Mouse (Mus musculus): ENCODE data around the gene Ptprg. TPM values are rescaled to one million over a fixed set of nuclear protein-coding genes. Genes with fewer than 3 reads are reported as not detected.
A peak's percentile ranks its signal among the peaks of the same experiment; 100 is the strongest.

Ptprg gene
- polyA plus RNA-seq, 1 experiment from 2014 or later = 16.4 TPM

DNA sequence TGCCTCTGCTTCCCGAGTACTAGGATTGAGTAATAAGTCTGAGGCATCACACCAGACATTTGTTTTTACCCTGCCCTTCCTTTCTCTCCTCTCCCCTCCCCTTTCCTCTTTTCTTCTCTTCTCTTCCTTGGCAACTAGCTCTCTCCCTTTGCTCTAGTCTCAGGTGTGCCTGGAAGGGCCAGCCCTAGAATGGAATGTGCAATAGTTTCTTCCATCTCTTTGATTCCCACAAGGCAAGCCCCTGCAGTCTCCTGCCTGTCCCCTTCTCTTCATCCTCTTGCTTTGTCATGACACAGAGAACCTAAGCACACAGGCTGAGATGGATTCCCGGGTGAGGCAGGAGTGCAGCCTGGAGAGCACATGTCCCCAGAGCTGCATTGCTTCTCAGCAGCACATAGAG, 512.4 kb downstream of the Ptprg start:
- no peak overlapping the region for H3K9ac ChIP-seq
- no peaks in the 10 kb centered on the region for H3K27me3 ChIP-seq
- H3K9me3 ChIP-seq (replicated peaks) = no peaks in the 10 kb centered on the region
- H3K4me3 ChIP-seq = no peak overlapping the region
- no peak overlapping the region for H3K4me2 ChIP-seq
- 0 out of 2 replicates have a peak, but pooled peaks cover 4% of the 10 kb centered on the region for H3K4me1 ChIP-seq (replicated peaks)
- H3K36me3 ChIP-seq = no peaks in the 10 kb centered on the region
- no peak for ATAC-seq (replicated peaks; ENCODE audit: insufficient number of reproducible peaks, insufficient read depth, low FRiP score, low read depth)
- WGBS = 71% methylated on average over 2 of the region's 2 CpGs
- no peak overlapping the region for H3K27ac ChIP-seq

DNA sequence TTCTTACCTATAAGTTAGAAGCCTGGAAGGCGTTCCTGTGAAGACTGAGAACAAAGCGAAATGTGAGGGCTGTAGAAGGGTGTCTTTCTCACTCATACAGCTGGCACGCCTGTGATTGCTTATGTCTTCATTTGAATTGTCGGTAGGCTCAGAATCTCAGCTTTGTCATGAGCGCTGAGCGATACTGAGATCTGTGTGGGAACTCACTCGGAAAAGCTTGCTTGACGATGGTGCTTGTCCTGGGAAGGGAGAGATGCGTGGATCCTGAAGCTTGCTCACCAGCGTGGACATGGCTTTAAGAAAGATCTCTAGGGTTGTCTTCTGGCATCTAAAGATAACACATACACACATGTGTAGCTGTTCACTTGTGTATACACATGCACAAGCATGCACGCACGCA, 516.4 kb downstream of the Ptprg start:
- Histone ChIP-seq H3K36me3 (no peaks in the 10 kb centered on the region), H3K4me2 (no peak overlapping the region), H3K27me3 (no peaks in the 10 kb centered on the region), H3K9ac (no peak overlapping the region), H3K4me3 (no peak overlapping the region), H3K27ac (no peak overlapping the region), H3K4me1 (replicated peaks) (0 out of 2 replicates have a peak, but pooled peaks cover 5% of the 10 kb centered on the region), H3K9me3 (replicated peaks) (no peaks in the 10 kb centered on the region)
- ATAC-seq (replicated peaks; ENCODE audit: insufficient number of reproducible peaks, insufficient read depth, low FRiP score, low read depth) = no peak
- WGBS = 93% methylated on average over 12 of the region's 12 CpGs

DNA sequence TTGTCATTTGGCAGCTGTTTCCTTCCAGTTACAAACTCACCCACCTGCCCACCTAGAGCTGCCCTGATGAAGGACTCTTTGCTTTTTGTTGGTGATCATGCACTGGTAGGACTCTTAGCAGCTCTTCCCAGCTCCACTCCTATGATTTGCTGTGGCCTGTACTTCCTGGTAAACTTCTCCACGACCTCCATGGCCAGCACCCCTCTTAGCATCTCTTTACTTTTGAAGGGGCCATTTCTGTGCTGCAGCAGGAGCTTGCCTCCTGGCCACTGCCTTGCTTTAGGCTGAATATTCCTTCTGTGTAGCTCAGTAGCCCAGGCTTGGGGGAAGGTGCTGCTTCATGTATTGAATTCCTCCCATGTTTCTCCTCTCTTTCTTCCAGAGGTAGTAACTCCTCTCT, 517.0 kb downstream of the Ptprg start:
- Histone ChIP-seq H3K4me2 (no peak overlapping the region), H3K9me3 (replicated peaks) (no peaks in the 10 kb centered on the region), H3K27me3 (no peaks in the 10 kb centered on the region), H3K4me3 (no peak overlapping the region), H3K27ac (no peak overlapping the region), H3K4me1 (replicated peaks) (0 out of 2 replicates have a peak, but pooled peaks cover 5% of the 10 kb centered on the region), H3K9ac (no peak overlapping the region), H3K36me3 (no peaks in the 10 kb centered on the region)
- no peak for ATAC-seq (replicated peaks; ENCODE audit: insufficient number of reproducible peaks, insufficient read depth, low FRiP score, low read depth)
- 37% methylated on average over 1 of the region's 1 CpGs for WGBS

DNA sequence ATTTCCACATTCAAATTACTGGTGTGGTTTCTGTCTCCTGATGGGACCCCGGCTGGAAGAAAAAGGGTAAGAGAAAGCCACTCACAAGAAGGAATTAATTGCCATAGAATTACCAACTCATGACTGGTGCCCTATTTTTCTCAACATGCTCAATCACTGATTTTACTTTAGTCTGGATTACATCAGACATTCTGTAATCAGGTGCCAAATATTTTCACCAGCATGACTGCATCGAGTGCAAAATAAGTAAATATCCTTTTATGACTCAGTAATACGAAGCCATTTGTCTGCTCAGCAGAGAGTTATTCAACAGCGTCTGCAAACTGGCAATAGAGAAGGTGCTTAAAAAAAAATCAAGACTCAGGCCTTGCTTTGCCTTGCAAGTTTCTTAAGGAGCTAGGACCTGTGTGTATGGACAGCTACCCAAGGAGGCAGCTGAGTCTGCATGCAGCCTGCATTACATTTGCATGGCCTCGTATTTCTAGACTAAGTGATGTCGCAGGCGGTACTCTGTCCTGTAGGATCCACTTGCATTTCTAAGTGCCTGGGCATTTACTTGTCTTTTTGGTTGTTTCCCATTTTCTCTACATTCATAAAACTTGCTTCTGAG, 517.6 kb downstream of the Ptprg start:
- no peak for ATAC-seq (replicated peaks; ENCODE audit: insufficient number of reproducible peaks, insufficient read depth, low FRiP score, low read depth)
- Histone ChIP-seq H3K27me3 (no peaks in the 10 kb centered on the region), H3K4me2 (no peak overlapping the region), H3K4me3 (no peak overlapping the region), H3K9ac (no peak overlapping the region), H3K4me1 (replicated peaks) (0 out of 2 replicates have a peak, but pooled peaks cover 5% of the 10 kb centered on the region), H3K27ac (no peak overlapping the region), H3K9me3 (replicated peaks) (no peaks in the 10 kb centered on the region), H3K36me3 (no peaks in the 10 kb centered on the region)
- 59% methylated on average over 7 of the region's 7 CpGs for WGBS

DNA sequence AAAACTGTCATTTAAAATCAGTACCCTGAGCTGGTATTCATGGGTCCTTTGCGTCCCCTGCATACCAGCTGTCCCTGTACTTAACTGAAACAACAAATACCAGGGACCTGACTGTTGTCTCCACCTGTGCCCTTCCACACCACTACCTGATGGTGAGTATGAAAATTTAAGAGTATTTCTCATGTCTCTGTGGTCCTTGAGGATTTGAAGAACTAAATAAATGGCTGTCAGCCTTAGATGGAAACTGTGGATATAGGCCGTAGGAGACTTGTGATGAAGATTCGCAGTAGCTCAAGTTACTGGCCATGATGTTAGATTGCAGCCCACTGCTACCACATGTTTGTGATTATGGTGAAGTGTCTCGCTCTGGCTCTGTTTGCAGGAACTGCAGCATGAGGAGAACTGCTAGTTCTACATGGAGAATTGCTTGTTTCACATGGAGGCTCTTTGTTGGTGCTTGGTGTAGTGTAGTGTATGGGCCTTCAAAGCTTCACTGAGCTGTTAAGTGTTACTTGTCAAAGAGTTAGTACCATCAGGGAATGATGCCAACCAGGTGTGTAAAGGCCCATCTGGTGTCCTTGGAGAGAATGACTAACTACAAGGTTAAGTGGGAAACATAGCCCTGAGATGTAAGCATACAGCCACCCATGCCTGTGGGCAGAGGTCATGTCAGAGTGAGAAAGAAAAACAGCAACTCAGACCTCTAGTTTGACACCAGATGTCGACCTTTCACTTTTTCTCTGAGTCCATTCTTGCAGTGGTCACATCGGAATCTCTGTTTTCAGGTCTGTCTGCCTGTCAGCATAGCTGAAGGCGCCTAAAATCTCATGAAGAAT, 518.9 kb downstream of the Ptprg start:
- H3K4me1 ChIP-seq (replicated peaks) = peaks cover 14% of the 10 kb centered on the region
- no peaks in the 10 kb centered on the region for H3K36me3 ChIP-seq
- no peak overlapping the region for H3K4me3 ChIP-seq
- H3K9ac ChIP-seq = no peak overlapping the region
- H3K27ac ChIP-seq = no peak overlapping the region
- H3K27me3 ChIP-seq = no peaks in the 10 kb centered on the region
- WGBS = 81% methylated on average over 7 of the region's 7 CpGs
- no peak for ATAC-seq (replicated peaks; ENCODE audit: insufficient number of reproducible peaks, insufficient read depth, low FRiP score, low read depth)
- no peak overlapping the region for H3K4me2 ChIP-seq
- no peaks in the 10 kb centered on the region for H3K9me3 ChIP-seq (replicated peaks)

DNA sequence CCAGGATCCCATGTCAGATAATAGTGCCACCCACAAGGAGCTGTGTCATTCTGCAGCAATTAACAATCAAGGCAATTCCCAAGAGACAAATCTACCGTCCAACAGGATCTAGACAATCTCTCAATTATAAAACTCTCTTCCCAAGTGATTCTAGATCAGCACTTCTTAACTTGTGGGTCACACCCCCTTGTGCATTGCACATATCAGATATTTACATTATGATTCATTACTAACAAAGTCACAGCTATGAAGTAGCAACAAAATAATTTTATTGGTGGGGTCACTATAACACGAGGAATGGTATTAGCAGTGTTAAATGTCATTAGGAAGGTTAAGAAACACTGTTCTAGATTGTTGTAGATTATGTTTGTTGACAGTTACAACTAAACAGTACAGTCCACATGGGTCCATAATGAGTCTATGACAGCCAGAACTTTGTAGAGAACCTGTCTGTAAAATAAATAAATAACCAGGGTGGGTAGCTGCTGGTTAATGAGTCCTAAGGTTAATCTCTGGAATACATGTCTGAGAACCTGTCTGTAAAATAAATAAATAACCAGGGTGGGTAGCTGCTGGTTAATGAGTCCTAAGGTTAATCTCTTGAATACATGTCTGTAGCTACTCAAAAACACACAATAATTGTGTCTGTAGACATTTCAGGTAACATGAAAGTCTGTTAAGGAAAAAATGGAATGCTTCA, 520.2 kb downstream of the Ptprg start:
- H3K9me3 ChIP-seq (replicated peaks) = no peaks in the 10 kb centered on the region
- 78% methylated on average over 2 of the region's 2 CpGs for WGBS

DNA sequence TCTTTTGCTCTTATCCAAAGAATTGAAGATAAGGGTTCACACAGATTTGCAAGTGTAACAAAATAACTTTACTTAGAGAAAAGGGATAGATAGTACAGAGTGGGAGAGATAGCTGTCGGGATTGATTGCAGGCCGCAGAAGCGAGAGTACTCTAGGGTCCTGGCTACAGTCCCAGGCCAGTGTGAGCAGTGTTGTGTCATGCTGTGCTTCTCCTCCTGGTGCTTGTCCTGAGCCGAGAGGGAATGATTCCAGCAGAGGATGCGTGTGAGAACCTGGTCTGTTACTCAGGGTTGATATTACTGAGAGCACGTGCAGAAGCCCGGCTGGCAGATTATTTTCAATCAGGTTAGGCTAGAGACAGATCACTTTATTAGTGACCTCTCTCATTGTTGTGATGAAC, 523.9 kb downstream of the Ptprg start:
- H3K27ac ChIP-seq = peak overlapping the region; percentile 53
- H3K9ac ChIP-seq = no peak overlapping the region
- H3K9me3 ChIP-seq (replicated peaks) = no peaks in the 10 kb centered on the region
- H3K4me3 ChIP-seq = no peak overlapping the region
- peaks cover 14% of the 10 kb centered on the region for H3K4me1 ChIP-seq (replicated peaks)
- ATAC-seq (replicated peaks; ENCODE audit: insufficient number of reproducible peaks, insufficient read depth, low FRiP score, low read depth) = peak; percentile 78
- 31% methylated on average over 7 of the region's 7 CpGs for WGBS
- no peaks in the 10 kb centered on the region for H3K27me3 ChIP-seq
- no peak overlapping the region for H3K4me2 ChIP-seq
- H3K36me3 ChIP-seq = no peaks in the 10 kb centered on the region

More for the DNA sequence above, 520.2 kb downstream of the Ptprg start:
- H3K4me3 ChIP-seq = no peak overlapping the region
- peaks cover 19% of the 10 kb centered on the region for H3K4me1 ChIP-seq (replicated peaks)
- no peak overlapping the region for H3K9ac ChIP-seq
- no peak overlapping the region for H3K4me2 ChIP-seq
- H3K27me3 ChIP-seq = no peaks in the 10 kb centered on the region
- no peak for ATAC-seq (replicated peaks; ENCODE audit: insufficient number of reproducible peaks, insufficient read depth, low FRiP score, low read depth)
- H3K36me3 ChIP-seq = no peaks in the 10 kb centered on the region
- H3K27ac ChIP-seq = no peak overlapping the region

DNA sequence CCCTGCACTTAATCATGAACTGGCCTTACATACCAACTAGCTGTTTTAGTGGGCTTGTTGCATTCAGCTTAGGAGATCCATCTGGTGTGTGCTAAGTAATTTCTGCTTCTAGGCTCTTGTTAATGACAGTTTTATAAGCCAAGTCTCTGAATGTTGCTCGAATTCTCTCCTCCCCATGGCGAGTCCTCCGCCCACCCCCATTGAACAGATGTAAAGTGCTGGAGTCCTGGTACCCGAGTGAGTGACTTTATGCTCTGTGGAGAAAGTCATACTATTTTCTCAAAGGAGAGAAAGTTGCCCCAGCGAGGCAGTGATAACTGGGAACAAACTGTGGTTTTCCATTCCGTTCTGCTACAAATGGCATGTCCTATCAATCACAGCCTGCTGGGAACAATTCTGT, 525.9 kb downstream of the Ptprg start:
- H3K4me1 ChIP-seq (replicated peaks) = peaks cover 14% of the 10 kb centered on the region
- no peak for ATAC-seq (replicated peaks; ENCODE audit: insufficient number of reproducible peaks, insufficient read depth, low FRiP score, low read depth)
- H3K27me3 ChIP-seq = no peaks in the 10 kb centered on the region
- no peak overlapping the region for H3K4me2 ChIP-seq
- no peak overlapping the region for H3K4me3 ChIP-seq
- no peaks in the 10 kb centered on the region for H3K36me3 ChIP-seq
- no peaks in the 10 kb centered on the region for H3K9me3 ChIP-seq (replicated peaks)
- 72% methylated on average over 6 of the region's 6 CpGs for WGBS
- H3K27ac ChIP-seq = no peak overlapping the region
- no peak overlapping the region for H3K9ac ChIP-seq

DNA sequence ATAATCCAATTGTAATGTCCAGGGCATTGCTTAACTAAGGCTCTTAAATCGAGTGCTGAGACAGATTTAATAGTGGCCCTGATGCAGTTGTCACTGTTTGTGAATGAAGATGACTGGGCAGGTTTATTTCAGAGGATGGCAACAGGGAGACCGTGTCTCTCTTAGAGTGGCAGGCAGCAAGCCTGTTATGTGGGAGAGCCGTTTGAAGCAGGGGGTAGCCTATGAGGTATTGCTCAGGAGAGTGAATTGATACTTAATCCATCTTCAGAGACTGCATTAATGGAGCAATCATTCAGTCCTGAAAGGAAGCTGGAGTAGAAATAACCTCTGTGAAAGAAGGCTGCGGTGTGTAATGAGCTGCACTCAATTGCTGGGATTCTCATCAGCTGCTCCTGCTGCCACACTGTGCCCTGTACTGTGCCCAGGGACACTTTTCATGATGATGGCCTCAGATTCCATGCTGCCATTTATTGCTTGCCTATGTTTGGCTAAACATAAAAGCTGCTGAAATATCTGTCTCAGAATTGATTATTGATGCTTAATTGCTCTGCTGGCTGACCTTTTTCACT, 526.6 kb downstream of the Ptprg start:
- H3K4me1 ChIP-seq (replicated peaks) = peaks cover 14% of the 10 kb centered on the region
- H3K9me3 ChIP-seq (replicated peaks) = no peaks in the 10 kb centered on the region
- no peak overlapping the region for H3K4me3 ChIP-seq
- WGBS = 67% methylated on average over 4 of the region's 4 CpGs
- no peak overlapping the region for H3K9ac ChIP-seq
- H3K36me3 ChIP-seq = no peaks in the 10 kb centered on the region
- ATAC-seq (replicated peaks; ENCODE audit: insufficient number of reproducible peaks, insufficient read depth, low FRiP score, low read depth) = no peak
- H3K27ac ChIP-seq = no peak overlapping the region
- no peaks in the 10 kb centered on the region for H3K27me3 ChIP-seq
- no peak overlapping the region for H3K4me2 ChIP-seq

DNA sequence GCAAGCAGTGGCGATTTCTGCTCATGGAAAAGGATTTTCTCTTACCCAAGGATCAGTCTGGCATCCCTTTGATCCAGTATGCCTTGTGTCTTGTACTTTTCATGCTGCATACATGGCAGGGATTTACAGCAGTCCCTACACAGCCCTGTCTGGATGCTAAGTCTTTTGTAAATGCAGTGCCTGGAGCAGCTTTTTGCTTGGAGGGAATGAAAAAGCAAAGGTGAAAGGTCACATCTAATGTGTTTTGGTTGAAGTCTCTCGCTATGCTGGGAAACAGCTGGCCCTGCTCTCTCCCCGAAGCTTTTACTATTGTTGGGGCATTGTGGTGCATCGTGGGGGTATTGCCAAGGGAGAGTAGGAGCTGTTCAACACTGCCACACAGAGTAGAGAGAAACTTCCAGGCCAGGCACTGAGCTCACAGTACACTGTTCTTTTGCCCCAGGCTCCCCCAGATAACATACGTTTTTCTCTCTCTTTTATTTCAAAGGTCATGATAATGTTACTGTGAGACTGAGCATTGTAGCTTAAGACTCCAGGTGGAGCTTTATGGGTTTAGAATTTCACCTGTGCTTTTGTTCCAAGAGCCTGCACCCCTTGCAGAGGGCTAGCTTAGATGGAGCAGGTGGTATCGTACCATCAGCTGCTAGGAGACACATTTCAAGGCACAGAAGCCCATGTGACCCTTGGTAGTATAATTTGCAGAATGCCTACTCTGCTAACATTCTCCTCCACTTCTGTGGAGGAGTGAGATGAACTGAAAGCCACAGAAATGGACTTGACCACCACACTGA, 529.0 kb downstream of the Ptprg start:
- WGBS = 60% methylated on average over 6 of the region's 6 CpGs
- Histone ChIP-seq H3K4me2 (no peak overlapping the region), H3K36me3 (no peaks in the 10 kb centered on the region), H3K4me3 (no peak overlapping the region), H3K9me3 (replicated peaks) (no peaks in the 10 kb centered on the region), H3K27me3 (no peaks in the 10 kb centered on the region), H3K9ac (no peak overlapping the region), H3K4me1 (replicated peaks) (peaks cover 6% of the 10 kb centered on the region), H3K27ac (no peak overlapping the region)
- ATAC-seq (replicated peaks; ENCODE audit: insufficient number of reproducible peaks, insufficient read depth, low FRiP score, low read depth) = no peak

DNA sequence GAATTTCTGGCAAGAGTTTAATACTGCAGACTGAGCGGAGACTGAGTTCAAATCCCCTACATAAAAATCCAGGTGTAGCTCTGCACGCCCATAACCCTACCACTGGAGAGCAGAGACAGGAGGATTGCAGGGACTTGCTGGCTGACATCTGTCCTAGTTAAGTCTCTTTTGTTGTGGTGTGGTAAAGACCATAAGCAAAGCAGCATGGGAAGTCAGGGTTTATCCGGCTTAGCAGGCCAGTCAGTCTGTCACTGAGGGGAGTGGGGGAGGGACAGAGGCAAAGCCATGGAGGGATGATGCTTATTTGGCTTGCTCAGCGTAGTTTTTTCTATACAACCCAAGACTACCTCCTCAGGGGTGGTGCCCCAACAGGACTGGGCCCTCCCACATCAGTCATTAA, 530.7 kb downstream of the Ptprg start:
- WGBS = 89% methylated on average over 4 of the region's 4 CpGs

More for the DNA sequence above, 530.7 kb downstream of the Ptprg start:
- no peak overlapping the region for H3K4me3 ChIP-seq
- no peaks in the 10 kb centered on the region for H3K9me3 ChIP-seq (replicated peaks)
- H3K27ac ChIP-seq = no peak overlapping the region
- H3K36me3 ChIP-seq = no peaks in the 10 kb centered on the region
- H3K9ac ChIP-seq = no peak overlapping the region
- no peak for ATAC-seq (replicated peaks; ENCODE audit: insufficient number of reproducible peaks, insufficient read depth, low FRiP score, low read depth)
- no peak overlapping the region for H3K4me2 ChIP-seq
- 0 out of 2 replicates have a peak, but pooled peaks cover 2% of the 10 kb centered on the region for H3K4me1 ChIP-seq (replicated peaks)
- H3K27me3 ChIP-seq = no peaks in the 10 kb centered on the region

Measured in heart, embryonic 15.5 days (tissue).